Mouse (Mus musculus): ENCODE data around the gene Smarce1. TPM values are rescaled to one million over a fixed set of nuclear protein-coding genes. Genes with fewer than 3 reads are reported as not detected.

The Smarce1 gene
- polyA plus RNA-seq, 1 experiment: 181 TPM

DNA sequence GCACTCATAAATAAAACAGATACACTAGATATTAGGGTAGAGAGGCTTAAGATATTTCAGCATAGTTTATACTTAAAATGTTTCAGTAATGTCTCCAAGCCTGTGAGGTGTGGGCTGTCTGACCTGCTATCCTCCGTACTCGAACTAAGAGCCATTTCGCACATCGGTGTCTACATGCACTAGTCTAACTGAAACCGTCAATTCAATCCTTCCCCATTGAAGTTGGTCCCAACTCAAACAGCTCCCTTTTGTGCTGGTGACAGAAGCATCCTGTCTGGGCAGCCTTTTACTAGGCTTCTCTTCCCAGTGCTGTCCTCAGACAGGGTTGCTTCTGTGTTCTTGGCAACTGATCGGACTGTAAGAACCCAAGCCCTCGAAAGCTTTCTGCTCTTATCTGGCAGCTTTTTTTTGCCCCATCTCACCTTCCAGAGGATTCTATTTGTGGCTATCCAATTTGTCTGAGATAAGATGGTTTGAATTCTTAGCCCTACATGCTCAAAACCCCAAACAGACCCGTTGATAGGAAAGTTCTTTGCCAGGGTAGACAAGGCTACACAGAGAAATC, 22.6 kb downstream of the Smarce1 start:
- Histone ChIP-seq H3K4me1 (ENCODE audit: control insufficient read depth, insufficient read depth, low read length) (no peaks in the 10 kb centered on the region), H3K4me3 (ENCODE audit: low read depth, low read length) (no peak overlapping the region), H3K9ac (ENCODE audit: low read depth, poor library complexity, severe bottlenecking) (no peak overlapping the region), H3K27me3 (ENCODE audit: control insufficient read depth, insufficient read depth, low read length, poor library complexity, severe bottlenecking) (no peaks in the 10 kb centered on the region), H3K36me3 (ENCODE audit: control insufficient read depth, insufficient read depth, low read length, poor library complexity, severe bottlenecking) (peaks cover 23% of the 10 kb centered on the region), H3K9me3 (replicated peaks; ENCODE audit: control insufficient read depth, insufficient read depth, low read length, poor library complexity, severe bottlenecking) (no peaks in the 10 kb centered on the region), H3K27ac (ENCODE audit: insufficient read depth, low read length) (no peak overlapping the region)
- TF ChIP-seq POLR2A (IDR thresholded peaks at IDR 0.05; ENCODE audit: insufficient read depth, low read length) (no peak), EP300 (IDR thresholded peaks at IDR 0.05; ENCODE audit: insufficient read depth, low read depth, low read length) (no peak), CTCF (IDR thresholded peaks at IDR 0.05; ENCODE audit: low read depth, low read length) (no peak)

DNA sequence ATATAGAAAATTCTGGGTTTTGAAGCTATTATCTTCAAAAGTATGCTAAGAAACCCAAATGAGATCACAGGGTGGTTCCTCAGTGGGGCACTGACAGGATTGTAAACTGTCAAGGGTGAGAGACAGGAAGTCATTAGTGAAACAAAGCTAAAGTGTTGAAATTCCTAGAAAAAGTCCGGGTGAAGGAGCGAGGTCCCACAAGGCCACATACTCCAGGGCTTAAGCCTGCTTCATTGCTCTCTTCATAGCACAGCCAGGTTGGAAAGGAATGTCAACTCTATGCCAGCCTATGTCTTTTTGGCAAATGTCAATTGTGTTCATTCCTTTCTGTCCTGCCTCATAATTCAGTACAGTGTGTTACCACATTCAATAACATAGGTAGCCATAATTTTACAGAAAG, 23.4 kb downstream of the Smarce1 start:
- Histone ChIP-seq H3K9ac (ENCODE audit: low read depth, poor library complexity, severe bottlenecking) (no peak overlapping the region), H3K27ac (ENCODE audit: insufficient read depth, low read length) (no peak overlapping the region), H3K4me1 (ENCODE audit: control insufficient read depth, insufficient read depth, low read length) (no peaks in the 10 kb centered on the region)

DNA sequence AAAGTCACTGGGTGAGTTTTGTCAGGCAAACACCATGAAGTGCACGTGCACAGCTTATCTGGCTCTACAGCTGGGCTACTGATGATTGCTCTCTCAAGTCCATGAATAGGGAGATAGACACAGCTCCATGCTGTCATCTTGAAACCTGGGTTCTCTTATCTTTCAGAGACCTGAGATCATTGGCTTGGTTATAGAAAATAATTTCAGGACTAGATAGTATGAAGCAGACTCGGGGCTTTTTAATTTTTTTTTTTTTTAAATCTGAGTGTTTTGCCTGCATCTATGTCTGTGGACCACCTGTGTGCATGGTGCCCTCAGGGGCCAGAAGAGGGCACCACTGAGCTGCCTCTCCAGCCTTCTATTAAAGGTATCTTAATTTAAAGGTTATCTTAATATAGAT, 23.9 kb downstream of the Smarce1 start:
- peak; percentile 57 for TF ChIP-seq CTCF (IDR thresholded peaks at IDR 0.05; ENCODE audit: low read depth, low read length)
- TF ChIP-seq EP300 (IDR thresholded peaks at IDR 0.05; ENCODE audit: insufficient read depth, low read depth, low read length): no peak
- Histone ChIP-seq H3K9me3 (replicated peaks; ENCODE audit: control insufficient read depth, insufficient read depth, low read length, poor library complexity, severe bottlenecking) (no peaks in the 10 kb centered on the region), H3K4me3 (ENCODE audit: low read depth, low read length) (no peak overlapping the region), H3K27ac (ENCODE audit: insufficient read depth, low read length) (no peak overlapping the region), H3K9ac (ENCODE audit: low read depth, poor library complexity, severe bottlenecking) (no peak overlapping the region), H3K27me3 (ENCODE audit: control insufficient read depth, insufficient read depth, low read length, poor library complexity, severe bottlenecking) (no peaks in the 10 kb centered on the region), H3K4me1 (ENCODE audit: control insufficient read depth, insufficient read depth, low read length) (no peaks in the 10 kb centered on the region), H3K36me3 (ENCODE audit: control insufficient read depth, insufficient read depth, low read length, poor library complexity, severe bottlenecking) (peaks cover 15% of the 10 kb centered on the region)

More for the DNA sequence above, 23.4 kb downstream of the Smarce1 start:
- Histone ChIP-seq H3K4me3 (ENCODE audit: low read depth, low read length) (no peak overlapping the region), H3K36me3 (ENCODE audit: control insufficient read depth, insufficient read depth, low read length, poor library complexity, severe bottlenecking) (peaks cover 20% of the 10 kb centered on the region), H3K9me3 (replicated peaks; ENCODE audit: control insufficient read depth, insufficient read depth, low read length, poor library complexity, severe bottlenecking) (no peaks in the 10 kb centered on the region), H3K27me3 (ENCODE audit: control insufficient read depth, insufficient read depth, low read length, poor library complexity, severe bottlenecking) (no peaks in the 10 kb centered on the region)
- TF ChIP-seq POLR2A (IDR thresholded peaks at IDR 0.05; ENCODE audit: insufficient read depth, low read length) (no peak), CTCF (IDR thresholded peaks at IDR 0.05; ENCODE audit: low read depth, low read length) (no peak), EP300 (IDR thresholded peaks at IDR 0.05; ENCODE audit: insufficient read depth, low read depth, low read length) (no peak)

DNA sequence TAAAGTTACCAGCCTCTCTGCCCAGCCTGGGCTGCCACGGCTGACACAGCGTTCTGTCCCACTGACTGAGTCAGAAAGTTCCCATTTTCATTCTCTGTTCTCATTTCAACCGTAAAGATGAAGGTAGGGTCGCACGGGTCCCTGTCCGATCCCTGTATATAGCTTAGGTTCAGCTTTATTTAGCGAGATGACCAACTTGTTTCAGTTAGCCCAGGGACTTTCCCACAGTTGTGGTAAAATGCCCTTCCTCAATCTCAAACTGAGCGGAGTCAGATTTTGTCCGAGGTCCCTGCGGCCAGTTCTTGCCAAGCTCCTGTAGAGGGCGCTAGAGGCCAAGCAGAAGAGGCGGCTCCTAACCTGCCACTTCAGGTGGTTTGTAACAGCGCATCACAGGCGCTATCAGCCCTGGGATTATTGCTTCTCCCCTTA, 41.6 kb downstream of the Smarce1 start:
- no peaks in the 10 kb centered on the region for H3K36me3 ChIP-seq (ENCODE audit: control insufficient read depth, insufficient read depth, low read length, poor library complexity, severe bottlenecking)
- H3K27ac ChIP-seq (ENCODE audit: insufficient read depth, low read length): no peak overlapping the region
- H3K9me3 ChIP-seq (replicated peaks; ENCODE audit: control insufficient read depth, insufficient read depth, low read length, poor library complexity, severe bottlenecking): no peaks in the 10 kb centered on the region; the same call in 1 of the 2 replicates
- H3K4me1 ChIP-seq (ENCODE audit: control insufficient read depth, insufficient read depth, low read length): no peaks in the 10 kb centered on the region
- no peak overlapping the region for H3K9ac ChIP-seq (ENCODE audit: low read depth, poor library complexity, severe bottlenecking)
- H3K27me3 ChIP-seq (ENCODE audit: control insufficient read depth, insufficient read depth, low read length, poor library complexity, severe bottlenecking): peaks cover 5% of the 10 kb centered on the region; the same call in 1 of the 2 replicates
- TF ChIP-seq CTCF (IDR thresholded peaks at IDR 0.05; ENCODE audit: low read depth, low read length): peak; percentile 89
- TF ChIP-seq POLR2A (IDR thresholded peaks at IDR 0.05; ENCODE audit: insufficient read depth, low read length): no peak
- H3K4me3 ChIP-seq (ENCODE audit: low read depth, low read length): no peak overlapping the region

DNA sequence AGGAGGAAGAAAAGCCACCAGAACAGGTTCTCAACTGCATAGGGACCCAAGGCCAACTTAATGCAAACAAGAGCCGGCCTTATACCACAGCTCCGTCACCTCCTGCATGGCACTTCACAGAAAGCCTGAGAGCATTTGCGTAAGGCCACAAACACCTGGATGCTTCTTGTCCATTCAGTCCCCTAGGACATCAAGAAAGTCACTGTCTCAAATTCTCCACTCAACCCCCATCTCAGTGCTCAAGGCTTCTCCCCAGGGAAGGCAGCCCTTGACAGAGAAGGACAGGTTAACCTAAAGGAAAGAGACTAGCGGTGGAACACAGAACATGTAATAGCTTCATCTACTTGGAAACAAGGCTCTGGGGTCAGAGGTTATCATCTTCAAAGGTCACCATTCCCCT, 43.5 kb downstream of the Smarce1 start:
- no peaks in the 10 kb centered on the region for H3K36me3 ChIP-seq (ENCODE audit: control insufficient read depth, insufficient read depth, low read length, poor library complexity, severe bottlenecking)
- no peaks in the 10 kb centered on the region for H3K9me3 ChIP-seq (replicated peaks; ENCODE audit: control insufficient read depth, insufficient read depth, low read length, poor library complexity, severe bottlenecking)
- H3K4me3 ChIP-seq (ENCODE audit: low read depth, low read length): no peak overlapping the region
- no peaks in the 10 kb centered on the region for H3K4me1 ChIP-seq (ENCODE audit: control insufficient read depth, insufficient read depth, low read length)
- H3K27ac ChIP-seq (ENCODE audit: insufficient read depth, low read length): no peak overlapping the region
- TF ChIP-seq CTCF (IDR thresholded peaks at IDR 0.05; ENCODE audit: low read depth, low read length) (no peak), POLR2A (IDR thresholded peaks at IDR 0.05; ENCODE audit: insufficient read depth, low read length) (no peak)
- no peak overlapping the region for H3K9ac ChIP-seq (ENCODE audit: low read depth, poor library complexity, severe bottlenecking)
- peaks cover 5% of the 10 kb centered on the region; the same call in 1 of the 2 replicates for H3K27me3 ChIP-seq (ENCODE audit: control insufficient read depth, insufficient read depth, low read length, poor library complexity, severe bottlenecking)

DNA sequence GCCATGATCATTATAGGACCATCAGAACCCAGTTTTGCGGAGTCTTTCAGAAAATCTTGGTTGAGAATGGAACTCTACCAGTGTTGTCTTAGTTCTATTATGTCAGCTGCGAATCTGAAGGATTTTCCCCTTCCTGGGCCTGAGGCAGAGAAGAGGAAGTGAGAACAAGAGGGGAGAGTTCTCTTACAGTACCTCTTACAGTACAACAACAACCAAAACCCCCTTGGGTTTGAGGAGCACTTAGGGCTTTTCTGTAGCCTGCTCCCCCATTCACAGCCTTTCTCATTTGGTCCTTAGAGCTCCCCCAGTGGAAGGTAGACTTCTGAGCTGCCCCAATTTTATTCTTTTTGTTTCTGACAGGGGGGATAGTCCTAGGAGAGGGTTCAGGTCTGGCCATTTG, 44.0 kb downstream of the Smarce1 start:
- H3K36me3 ChIP-seq (ENCODE audit: control insufficient read depth, insufficient read depth, low read length, poor library complexity, severe bottlenecking): no peaks in the 10 kb centered on the region
- TF ChIP-seq POLR2A (IDR thresholded peaks at IDR 0.05; ENCODE audit: insufficient read depth, low read length) (no peak), EP300 (IDR thresholded peaks at IDR 0.05; ENCODE audit: insufficient read depth, low read depth, low read length) (no peak), CTCF (IDR thresholded peaks at IDR 0.05; ENCODE audit: low read depth, low read length) (no peak)
- no peak overlapping the region for H3K9ac ChIP-seq (ENCODE audit: low read depth, poor library complexity, severe bottlenecking)
- H3K4me1 ChIP-seq (ENCODE audit: control insufficient read depth, insufficient read depth, low read length): no peaks in the 10 kb centered on the region
- peaks cover 5% of the 10 kb centered on the region; the same call in 1 of the 2 replicates for H3K27me3 ChIP-seq (ENCODE audit: control insufficient read depth, insufficient read depth, low read length, poor library complexity, severe bottlenecking)
- H3K9me3 ChIP-seq (replicated peaks; ENCODE audit: control insufficient read depth, insufficient read depth, low read length, poor library complexity, severe bottlenecking): no peaks in the 10 kb centered on the region
- no peak overlapping the region for H3K27ac ChIP-seq (ENCODE audit: insufficient read depth, low read length)
- H3K4me3 ChIP-seq (ENCODE audit: low read depth, low read length): no peak overlapping the region

Data from ES-Bruce4 (cell line).